Mouse (Mus musculus): ENCODE results near the gene Camta2.

DNA sequence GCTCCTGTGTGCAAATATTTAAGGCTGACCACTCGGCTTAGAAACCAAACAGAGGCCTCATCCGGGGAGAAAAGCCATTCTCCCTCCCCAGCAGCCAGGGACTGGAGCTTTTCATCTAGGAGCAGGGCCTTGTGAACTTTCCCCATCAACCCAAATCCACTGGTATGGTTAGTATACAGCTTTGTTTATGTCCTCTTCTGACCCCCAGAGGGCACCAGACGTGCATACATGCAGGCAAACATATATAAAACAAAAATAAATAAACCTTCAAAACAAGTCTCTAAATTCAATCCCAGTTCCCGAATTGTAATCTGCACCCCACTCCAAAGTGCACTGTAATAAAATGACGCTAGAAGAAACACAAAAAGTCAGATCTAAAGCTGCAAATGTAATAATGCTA lies 58.3 kb downstream of the Camta2 start:
- TF ChIP-seq CTCF (conservative IDR thresholded peaks at IDR 0.05; ENCODE audit: low read length) (peak; percentile 13; the same call in 1 of the 2 replicates), POU5F1 (IDR thresholded peaks at IDR 0.05; ENCODE audit: borderline replicate concordance, low read length) (no peak)

Measured in E14TG2a.4 (cell line).